Mouse (Mus musculus) liver, embryonic 16.5 days (tissue): ENCODE measurements around the gene Ppp2r1b. TPM values are rescaled to one million over a fixed set of nuclear protein-coding genes. Genes with fewer than 3 reads are reported as not detected.

Source experiments
- ATAC-seq: fragments of 200-750 bp; cut with Nextera tagmentation; 2 replicates; pipeline ENCODE4 v1.8.0; 2017; ENCODE audit warnings: low read depth, mild to moderate bottlenecking, moderate number of reproducible peaks, moderate library complexity
- H3K27ac ChIP-seq: fragments of 300-500 bp; sonication (generic); 2 replicates; pipeline ENCODE4 v1.5.1; 2014; ENCODE audit warnings: mild to moderate bottlenecking, low read length
- H3K27me3 ChIP-seq: fragments of 300-500 bp; sonication (generic); 2 replicates; pipeline ENCODE4 v1.6.1; 2014; ENCODE audit warnings: low read depth, low read length, mixed read lengths; ENCODE audit not compliant: control insufficient read depth, insufficient read depth
- H3K36me3 ChIP-seq: fragments of 300-500 bp; sonication (generic); 2 replicates; pipeline ENCODE4 v1.6.1; 2014; ENCODE audit warnings: mild to moderate bottlenecking; ENCODE audit not compliant: control insufficient read depth, insufficient read depth
- H3K4me1 ChIP-seq: fragments of 300-500 bp; sonication (generic); 2 replicates; pipeline ENCODE4 v1.6.1; 2014; ENCODE audit warnings: low read depth, low read length, mixed read lengths; ENCODE audit not compliant: control insufficient read depth
- H3K4me2 ChIP-seq: fragments of 300-500 bp; sonication (generic); 2 replicates; pipeline ENCODE4 v1.6.1; 2014; ENCODE audit warnings: low read depth, low read length, mixed read lengths
- H3K4me3 ChIP-seq: fragments of 300-500 bp; sonication (generic); 2 replicates; pipeline ENCODE4 v1.5.1; 2014; ENCODE audit warnings: low read depth, mild to moderate bottlenecking, low read length
- H3K9ac ChIP-seq: fragments of 300-500 bp; sonication (generic); 2 replicates; pipeline ENCODE4 v1.6.1; 2014; ENCODE audit warnings: low read depth, low read length
- H3K9me3 ChIP-seq: fragments of 300-500 bp; sonication (generic); replicated peaks from 2 replicates; pipeline ENCODE4 v1.6.1; 2016; ENCODE audit warnings: low read length; ENCODE audit not compliant: control insufficient read depth
- WGBS: fragments of 180-500 bp; shearing (Covaris S2); extraction: QIAGEN DNeasy Blood & Tissue Kit; methylation state at CpG from one replicate; pipeline ENCODE4 v1.1.7; 2014; ENCODE audit not compliant: insufficient replicate concordance; 5-methylcytosine and 5-hydroxymethylcytosine counted together
- polyA plus RNA-seq: library from polyadenylated mRNA; unstranded; fragments of >200 nt; fragmentation: Nextera tagmentation; extraction: Ambion mirVana; gene quantifications from 2 replicates; pipeline ENCODE4 v1.2.1, GENCODE M21; 2015

Gene Ppp2r1b
- polyA plus RNA-seq, 1 experiment from 2014 or later, result 59.4 TPM

- no peaks in the 10 kb centered on the region for H3K27me3 ChIP-seq
- no peak overlapping the region for H3K9ac ChIP-seq
- ATAC-seq, result peak; percentile 80
- H3K4me2 ChIP-seq, result peak overlapping the region; percentile 48
- H3K4me1 ChIP-seq, result peaks cover 55% of the 10 kb centered on the region
- H3K36me3 ChIP-seq, result no peaks in the 10 kb centered on the region
- no peaks in the 10 kb centered on the region for H3K9me3 ChIP-seq
- 55% methylated on average over 5 of the region's 5 CpGs for WGBS
- peak overlapping the region; percentile 87 for H3K27ac ChIP-seq
- H3K4me3 ChIP-seq, result no peak overlapping the region; the same call in 1 of the 2 replicates
These were observed 77.5 kb downstream of the Ppp2r1b start for GRCm38 (mm10) chr9:50922363-50923153.

DNA sequence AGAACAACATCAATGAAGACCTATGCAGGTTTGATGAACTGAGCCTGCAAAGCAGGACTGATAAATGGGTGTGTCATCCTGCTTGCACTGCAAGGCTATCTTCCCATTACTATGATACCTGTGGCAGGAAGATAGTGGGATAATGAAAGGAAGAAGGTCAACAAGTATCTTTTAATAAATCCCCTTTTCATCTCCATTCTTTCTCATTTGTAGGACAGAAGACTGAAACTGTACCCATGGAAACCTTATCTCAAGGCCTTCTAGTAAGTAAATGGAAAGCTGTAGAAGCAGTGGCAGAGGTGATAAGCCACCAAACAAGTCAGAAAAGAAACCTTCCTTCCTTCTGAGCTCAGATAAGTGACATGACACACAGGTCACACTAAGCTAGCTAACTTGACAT, 79.4 kb downstream of the Ppp2r1b start:
- H3K36me3 ChIP-seq, result peaks cover 3% of the 10 kb centered on the region; the same call in 1 of the 2 replicates
- H3K4me3 ChIP-seq, result no peak overlapping the region
- H3K4me1 ChIP-seq, result peaks cover 54% of the 10 kb centered on the region
- peak overlapping the region; percentile 21; the same call in 1 of the 2 replicates for H3K9ac ChIP-seq
- peak overlapping the region; percentile 52 for H3K4me2 ChIP-seq
- peak; percentile 79 for ATAC-seq
- no peaks in the 10 kb centered on the region for H3K27me3 ChIP-seq
- H3K27ac ChIP-seq, result peak overlapping the region; percentile 94
- no peaks in the 10 kb centered on the region for H3K9me3 ChIP-seq

GRCm38 (mm10) chr9:50925801-50926200, 80.7 kb downstream of the Ppp2r1b start:
- no peaks in the 10 kb centered on the region for H3K27me3 ChIP-seq
- H3K4me3 ChIP-seq, result no peak overlapping the region
- H3K9ac ChIP-seq, result peak overlapping the region; percentile 1; the same call in 1 of the 2 replicates
- 19% methylated on average over 4 of the region's 4 CpGs for WGBS
- H3K4me1 ChIP-seq, result peaks cover 47% of the 10 kb centered on the region
- peaks cover 3% of the 10 kb centered on the region; the same call in 1 of the 2 replicates for H3K36me3 ChIP-seq
- peak overlapping the region; percentile 26; the same call in 1 of the 2 replicates for H3K4me2 ChIP-seq
- H3K9me3 ChIP-seq, result no peaks in the 10 kb centered on the region
- H3K27ac ChIP-seq, result peak overlapping the region; percentile 63
- ATAC-seq, result no peak

- ATAC-seq, result no peak
- Histone ChIP-seq H3K27me3 (no peaks in the 10 kb centered on the region), H3K4me1 (peaks cover 16% of the 10 kb centered on the region), H3K27ac (no peak overlapping the region), H3K9ac (no peak overlapping the region), H3K4me2 (no peak overlapping the region), H3K9me3 (no peaks in the 10 kb centered on the region), H3K36me3 (peaks cover 8% of the 10 kb centered on the region), H3K4me3 (no peak overlapping the region)
These were observed 84.9 kb downstream of the Ppp2r1b start for GRCm38 (mm10) chr9:50929986-50930385.

DNA sequence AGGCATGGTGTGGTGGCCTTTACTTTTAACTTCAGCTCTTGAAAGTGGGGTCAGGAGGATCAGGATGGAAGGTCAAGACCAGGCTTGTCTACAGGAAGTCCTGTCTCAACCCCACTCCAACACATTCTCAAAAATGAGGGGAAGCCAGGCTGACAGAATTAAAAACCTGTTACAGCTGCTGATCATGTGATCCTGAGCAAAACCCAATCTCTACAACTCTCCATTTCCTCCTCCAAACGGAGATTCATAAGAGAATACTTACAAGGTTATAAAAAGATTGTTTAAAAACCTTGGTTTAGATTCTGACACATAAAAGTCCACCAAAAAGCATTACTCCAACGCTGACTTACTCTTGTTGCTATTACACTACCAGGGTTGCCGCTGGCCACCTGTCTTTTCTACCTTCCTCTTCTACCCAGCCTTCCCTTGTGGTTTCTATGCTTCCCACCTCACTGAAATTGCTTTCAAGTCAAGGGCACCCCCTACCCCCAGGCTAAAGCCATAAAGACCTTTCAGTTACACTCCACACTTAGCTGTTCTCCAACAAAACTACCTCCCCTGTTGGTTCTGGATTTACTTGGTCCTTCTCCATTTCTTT, 96.8 kb downstream of the Ppp2r1b start:
- Histone ChIP-seq H3K27me3 (no peaks in the 10 kb centered on the region), H3K4me1 (peaks cover 7% of the 10 kb centered on the region), H3K4me3 (no peak overlapping the region), H3K36me3 (no peaks in the 10 kb centered on the region), H3K4me2 (no peak overlapping the region), H3K9ac (no peak overlapping the region), H3K9me3 (no peaks in the 10 kb centered on the region), H3K27ac (no peak overlapping the region)
- WGBS, result 33% methylated on average over 3 of the region's 3 CpGs
- ATAC-seq, result no peak

DNA sequence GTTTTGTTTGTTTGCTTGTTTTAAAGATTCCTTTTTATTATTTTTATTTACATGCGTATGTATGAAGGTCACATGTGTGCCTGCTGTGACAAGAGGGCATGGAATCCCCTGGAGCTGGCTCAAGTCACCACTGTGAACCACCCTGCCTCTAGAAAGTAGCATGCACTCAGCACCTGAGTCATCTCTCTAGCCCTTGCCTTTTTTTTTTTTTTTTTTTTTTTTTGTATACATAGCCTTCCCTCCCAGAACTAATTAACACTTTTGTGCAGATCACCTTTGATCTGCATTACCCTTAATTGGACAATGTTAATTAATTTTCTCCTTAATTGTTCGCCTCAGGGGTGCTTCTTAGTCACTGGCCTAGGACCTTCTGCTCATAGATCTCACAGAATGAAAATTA, 97.6 kb downstream of the Ppp2r1b start:
- Histone ChIP-seq H3K9ac (no peak overlapping the region), H3K4me3 (no peak overlapping the region), H3K9me3 (no peaks in the 10 kb centered on the region), H3K27ac (no peak overlapping the region), H3K4me2 (no peak overlapping the region), H3K36me3 (no peaks in the 10 kb centered on the region), H3K27me3 (no peaks in the 10 kb centered on the region), H3K4me1 (peaks cover 7% of the 10 kb centered on the region)
- 84% methylated on average over 2 of the region's 2 CpGs for WGBS
- ATAC-seq, result no peak

Other genes with a start within 250 kb of the Ppp2r1b start
- gene Sdhd, start 241.5 kb upstream of the Ppp2r1b start, polyA plus RNA-seq, result 308 and 319 TPM in 2 replicates
- gene Timm8b, start 241.4 kb upstream of the Ppp2r1b start, polyA plus RNA-seq, result 141 and 164 TPM in 2 replicates
- 0.55 and 0.90 TPM in 2 replicates for gene Pih1d2, start 228.0 kb upstream of the Ppp2r1b start, polyA plus RNA-seq
- gene Nkapd1, start 227.8 kb upstream of the Ppp2r1b start, polyA plus RNA-seq, result 5.8 and 5.9 TPM in 2 replicates
- 21.6 and 22.5 TPM in 2 replicates for gene Dlat, start 185.5 kb upstream of the Ppp2r1b start, polyA plus RNA-seq
- gene Dixdc1, start 105.8 kb upstream of the Ppp2r1b start, polyA plus RNA-seq, result 2.2 and 2.7 TPM in 2 replicates
- gene 2310030G06Rik, start 98.8 kb upstream of the Ppp2r1b start, polyA plus RNA-seq, result 4.6 and 5.2 TPM in 2 replicates
- 9.9 and 16.1 TPM in 2 replicates for gene Cryab, start 94.0 kb upstream of the Ppp2r1b start, polyA plus RNA-seq
- gene Hspb2, start 92.9 kb upstream of the Ppp2r1b start, polyA plus RNA-seq, result 1.7 and 2.7 TPM in 2 replicates
- gene Fdxacb1, start 77.1 kb upstream of the Ppp2r1b start, polyA plus RNA-seq, result 7.8 and 7.9 TPM in 2 replicates
- gene Alg9, start 70.3 kb upstream of the Ppp2r1b start, polyA plus RNA-seq, result 12.6 and 13.2 TPM in 2 replicates
- 19.6 and 22.6 TPM in 2 replicates for gene 1110032A03Rik, start 69.8 kb upstream of the Ppp2r1b start, polyA plus RNA-seq
- 8.3 and 10.8 TPM in 2 replicates for gene Sik2, start 163.8 kb downstream of the Ppp2r1b start, polyA plus RNA-seq
- not detected in 2 replicates for gene Btg4, start 215.6 kb downstream of the Ppp2r1b start, polyA plus RNA-seq
- gene Layn, start 231.8 kb downstream of the Ppp2r1b start, polyA plus RNA-seq, result 1.3 and 1.4 TPM in 2 replicates